Mouse (Mus musculus) embryonic facial prominence, embryonic 12.5 days (tissue): ENCODE results near the gene Wscd2. TPM values are rescaled to one million over a fixed set of nuclear protein-coding genes. Genes with fewer than 3 reads are reported as not detected.

Experiments used
- ATAC-seq: fragments of 200-750 bp; cut with Nextera tagmentation; 2 replicates; pipeline ENCODE4 v1.8.0; 2017; ENCODE audit not compliant: insufficient number of reproducible peaks, insufficient read depth, low FRiP score, low TSS enrichment
- H3K27ac ChIP-seq: fragments of 300-500 bp; sonication (generic); 2 replicates; pipeline ENCODE4 v1.5.1; 2016; ENCODE audit warnings: mild to moderate bottlenecking
- H3K27me3 ChIP-seq: fragments of 300-500 bp; sonication (generic); 2 replicates; pipeline ENCODE4 v1.6.1; 2016; ENCODE audit warnings: mild to moderate bottlenecking, moderate library complexity
- H3K36me3 ChIP-seq: fragments of 300-500 bp; sonication (generic); 2 replicates; pipeline ENCODE4 v1.6.1; 2016; ENCODE audit warnings: mild to moderate bottlenecking
- H3K4me1 ChIP-seq: fragments of 300-500 bp; sonication (generic); 2 replicates; pipeline ENCODE4 v1.6.1; 2016
- H3K4me2 ChIP-seq: fragments of 300-500 bp; sonication (generic); replicated peaks from 2 replicates; pipeline ENCODE4 v1.6.1; 2016; ENCODE audit warnings: mild to moderate bottlenecking, moderate library complexity
- H3K4me3 ChIP-seq: fragments of 300-500 bp; sonication (generic); 2 replicates; pipeline ENCODE4 v1.5.1; 2016; ENCODE audit warnings: mild to moderate bottlenecking
- H3K9ac ChIP-seq: fragments of 300-500 bp; sonication (generic); 2 replicates; pipeline ENCODE4 v1.6.1; 2016; ENCODE audit warnings: mild to moderate bottlenecking, moderate library complexity
- H3K9me3 ChIP-seq: fragments of 300-500 bp; sonication (generic); 2 replicates; pipeline ENCODE4 v1.6.1; 2016; ENCODE audit warnings: mild to moderate bottlenecking, moderate library complexity
- WGBS: fragments of 180-500 bp; shearing (Covaris S2); methylation state at CpG from one replicate; pipeline ENCODE4 v1.1.7; 2016; 5-methylcytosine and 5-hydroxymethylcytosine counted together
- polyA plus RNA-seq: library from polyadenylated mRNA; unstranded; fragments of >200 nt; fragmentation: Nextera tagmentation; extraction: Ambion mirVana; gene quantifications from 2 replicates; pipeline ENCODE4 v1.2.1, GENCODE M21; 2016

The Wscd2 gene
- polyA plus RNA-seq, 1 experiment from 2014 or later, result 7.1 TPM

- 59% methylated on average over 11 of the region's 11 CpGs for WGBS
- no peak for ATAC-seq
- Histone ChIP-seq H3K4me1 (0 out of 2 replicates have a peak, but pooled peaks cover 2% of the 10 kb centered on the region), H3K4me3 (no peak overlapping the region), H3K27ac (no peak overlapping the region), H3K27me3 (peaks cover 17% of the 10 kb centered on the region), H3K36me3 (no peaks in the 10 kb centered on the region), H3K9me3 (no peaks in the 10 kb centered on the region), H3K4me2 (no peak overlapping the region), H3K9ac (no peak overlapping the region)
These were observed 4.5 kb upstream of the Wscd2 start for GRCm38 (mm10) chr5:113485584-113486162.

- H3K4me3 ChIP-seq, result no peak overlapping the region
- H3K27ac ChIP-seq, result no peak overlapping the region
- H3K9me3 ChIP-seq, result no peaks in the 10 kb centered on the region
- 65% methylated on average over 8 of the region's 8 CpGs for WGBS
- H3K36me3 ChIP-seq, result no peaks in the 10 kb centered on the region
- H3K9ac ChIP-seq, result no peak overlapping the region
- peaks cover 19% of the 10 kb centered on the region for H3K4me1 ChIP-seq
- H3K4me2 ChIP-seq, result no peak overlapping the region
- H3K27me3 ChIP-seq, result peaks cover 32% of the 10 kb centered on the region
- ATAC-seq, result no peak
These were observed 2.3 kb upstream of the Wscd2 start for GRCm38 (mm10) chr5:113487879-113488278.

GRCm38 (mm10) chr5:113489617-113490016 lies 516 bp upstream of the Wscd2 start:
- Histone ChIP-seq H3K4me2 (no peak overlapping the region), H3K9ac (no peak overlapping the region), H3K27ac (no peak overlapping the region), H3K4me1 (peaks cover 31% of the 10 kb centered on the region), H3K36me3 (no peaks in the 10 kb centered on the region), H3K4me3 (no peak overlapping the region), H3K9me3 (no peaks in the 10 kb centered on the region), H3K27me3 (peaks cover 38% of the 10 kb centered on the region)
- ATAC-seq, result no peak
- WGBS, result 91% methylated on average over 9 of the region's 9 CpGs

- H3K36me3 ChIP-seq, result no peaks in the 10 kb centered on the region
- peak; percentile 82 for ATAC-seq
- peak overlapping the region; percentile 94 for H3K4me2 ChIP-seq
- no peaks in the 10 kb centered on the region for H3K9me3 ChIP-seq
- peak overlapping the region; percentile 58 for H3K4me3 ChIP-seq
- peaks cover 31% of the 10 kb centered on the region for H3K4me1 ChIP-seq
- peak overlapping the region; percentile 54 for H3K27ac ChIP-seq
- WGBS, result under 1% methylated on average over 62 of the region's 63 CpGs
- H3K27me3 ChIP-seq, result peaks cover 38% of the 10 kb centered on the region
- peak overlapping the region; percentile 75 for H3K9ac ChIP-seq
These were observed 531 bp downstream of the Wscd2 start for GRCm38 (mm10) chr5:113490467-113491260.

- H3K4me3 ChIP-seq, result peak overlapping the region; percentile 58
- H3K27me3 ChIP-seq, result peaks cover 38% of the 10 kb centered on the region
- no peak for ATAC-seq
- H3K36me3 ChIP-seq, result no peaks in the 10 kb centered on the region
- no peaks in the 10 kb centered on the region for H3K9me3 ChIP-seq
- 70% methylated on average over 4 of the region's 4 CpGs for WGBS
- H3K4me1 ChIP-seq, result peaks cover 31% of the 10 kb centered on the region
- no peak overlapping the region for H3K27ac ChIP-seq
- H3K4me2 ChIP-seq, result peak overlapping the region; percentile 94
- H3K9ac ChIP-seq, result peak overlapping the region; percentile 75
These were observed 1.4 kb downstream of the Wscd2 start for GRCm38 (mm10) chr5:113491552-113491951.

- no peaks in the 10 kb centered on the region for H3K9me3 ChIP-seq
- peaks cover 38% of the 10 kb centered on the region for H3K27me3 ChIP-seq
- no peak overlapping the region for H3K27ac ChIP-seq
- H3K4me3 ChIP-seq, result no peak overlapping the region
- no peak overlapping the region for H3K9ac ChIP-seq
- WGBS, result 81% methylated on average over 3 of the region's 3 CpGs
- no peak for ATAC-seq
- H3K36me3 ChIP-seq, result no peaks in the 10 kb centered on the region
- H3K4me1 ChIP-seq, result peaks cover 31% of the 10 kb centered on the region
- peak overlapping the region; percentile 94 for H3K4me2 ChIP-seq
These were observed 1.9 kb downstream of the Wscd2 start for GRCm38 (mm10) chr5:113491988-113492387.

- WGBS, result 9% methylated on average over 7 of the region's 7 CpGs
- Histone ChIP-seq H3K27ac (no peak overlapping the region), H3K4me1 (peaks cover 31% of the 10 kb centered on the region), H3K27me3 (peaks cover 38% of the 10 kb centered on the region), H3K9ac (no peak overlapping the region), H3K9me3 (no peaks in the 10 kb centered on the region), H3K4me3 (no peak overlapping the region), H3K4me2 (no peak overlapping the region; the same call in 1 of the 2 replicates), H3K36me3 (no peaks in the 10 kb centered on the region)
- no peak for ATAC-seq
These were observed 2.4 kb downstream of the Wscd2 start for GRCm38 (mm10) chr5:113492417-113493035.

- Histone ChIP-seq H3K9ac (no peak overlapping the region), H3K36me3 (no peaks in the 10 kb centered on the region), H3K4me1 (peaks cover 31% of the 10 kb centered on the region), H3K27ac (no peak overlapping the region), H3K4me2 (no peak overlapping the region), H3K9me3 (no peaks in the 10 kb centered on the region), H3K27me3 (peaks cover 37% of the 10 kb centered on the region), H3K4me3 (no peak overlapping the region)
- ATAC-seq, result no peak
- WGBS, result 63% methylated on average over 8 of the region's 8 CpGs
These were observed 3.9 kb downstream of the Wscd2 start for GRCm38 (mm10) chr5:113493997-113494396.

GRCm38 (mm10) chr5:113496926-113497325 lies 6.8 kb downstream of the Wscd2 start:
- H3K27me3 ChIP-seq, result peaks cover 10% of the 10 kb centered on the region; the same call in 1 of the 2 replicates
- H3K4me2 ChIP-seq, result no peak overlapping the region
- H3K36me3 ChIP-seq, result no peaks in the 10 kb centered on the region
- H3K4me3 ChIP-seq, result no peak overlapping the region
- peaks cover 18% of the 10 kb centered on the region; the same call in 1 of the 2 replicates for H3K4me1 ChIP-seq
- ATAC-seq, result no peak
- 73% methylated on average over 3 of the region's 3 CpGs for WGBS
- no peak overlapping the region for H3K9ac ChIP-seq
- no peak overlapping the region for H3K27ac ChIP-seq
- H3K9me3 ChIP-seq, result no peaks in the 10 kb centered on the region

- Histone ChIP-seq H3K4me1 (peaks cover 17% of the 10 kb centered on the region), H3K27me3 (peaks cover 4% of the 10 kb centered on the region; the same call in 1 of the 2 replicates), H3K4me2 (no peak overlapping the region), H3K9me3 (no peaks in the 10 kb centered on the region), H3K9ac (no peak overlapping the region), H3K27ac (no peak overlapping the region), H3K36me3 (no peaks in the 10 kb centered on the region), H3K4me3 (no peak overlapping the region)
- ATAC-seq, result no peak
- WGBS, result 88% methylated on average over 11 of the region's 11 CpGs
These were observed 9.3 kb downstream of the Wscd2 start for GRCm38 (mm10) chr5:113499421-113499820.

- H3K9me3 ChIP-seq, result no peaks in the 10 kb centered on the region
- WGBS, result 3% methylated on average over 10 of the region's 10 CpGs
- peaks cover 28% of the 10 kb centered on the region for H3K4me1 ChIP-seq
- no peak overlapping the region for H3K4me3 ChIP-seq
- no peaks in the 10 kb centered on the region for H3K36me3 ChIP-seq
- H3K27me3 ChIP-seq, result peaks cover 4% of the 10 kb centered on the region; the same call in 1 of the 2 replicates
- peak overlapping the region; percentile 64 for H3K27ac ChIP-seq
- peak overlapping the region; percentile 22 for H3K4me2 ChIP-seq
- ATAC-seq, result no peak
- no peak overlapping the region for H3K9ac ChIP-seq
These were observed 13.1 kb downstream of the Wscd2 start for GRCm38 (mm10) chr5:113503276-113503675.
